Mouse (Mus musculus): Measurements from ENCODE around the gene Aldh4a1.

Aldh4a1 gene

DNA sequence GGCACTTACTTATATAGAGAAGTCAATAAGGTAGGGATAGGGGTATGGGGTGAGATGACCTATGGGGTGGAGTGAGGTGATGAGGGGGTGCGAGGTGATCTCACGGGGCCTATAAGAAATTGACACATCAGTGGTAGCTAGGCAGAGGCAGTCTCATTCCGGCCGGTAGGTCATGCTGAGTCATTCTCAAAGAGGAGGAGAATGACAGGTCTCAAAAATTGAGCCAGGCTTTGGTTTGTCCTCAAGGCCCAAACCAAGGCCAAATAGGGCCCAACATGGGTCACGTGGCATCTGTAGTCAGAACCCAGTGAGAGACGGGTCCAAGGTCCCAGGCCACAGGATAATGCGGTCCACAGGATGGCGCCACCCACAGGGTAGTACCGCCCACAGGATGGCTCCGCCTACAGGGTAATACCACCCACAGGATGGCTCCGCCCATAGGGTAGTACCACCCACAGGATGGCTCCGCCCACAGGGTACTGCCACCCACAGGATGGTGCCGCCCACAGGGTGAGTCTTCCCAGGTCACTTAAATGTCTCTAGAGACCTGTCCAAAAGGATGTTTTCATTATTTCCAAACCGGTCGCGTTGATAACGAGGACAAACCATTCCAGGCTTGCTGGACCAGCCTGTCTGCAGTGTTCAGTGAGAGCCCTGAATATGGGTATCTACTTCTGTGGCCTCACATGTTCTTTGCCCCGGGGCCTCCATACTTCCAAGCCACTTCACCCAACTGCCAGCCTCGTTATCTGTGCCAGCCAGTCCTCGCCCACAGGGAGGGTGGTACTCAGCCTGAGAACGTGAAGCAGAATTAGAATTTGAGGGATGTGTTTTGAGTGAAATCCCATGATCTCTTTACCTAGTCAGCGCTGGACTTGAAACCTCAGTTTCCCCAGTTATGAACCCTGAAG lies 61.3 kb downstream of the Aldh4a1 start:
- peak in 1 of 2 experiments; percentile 46 for DNase-seq

DNA sequence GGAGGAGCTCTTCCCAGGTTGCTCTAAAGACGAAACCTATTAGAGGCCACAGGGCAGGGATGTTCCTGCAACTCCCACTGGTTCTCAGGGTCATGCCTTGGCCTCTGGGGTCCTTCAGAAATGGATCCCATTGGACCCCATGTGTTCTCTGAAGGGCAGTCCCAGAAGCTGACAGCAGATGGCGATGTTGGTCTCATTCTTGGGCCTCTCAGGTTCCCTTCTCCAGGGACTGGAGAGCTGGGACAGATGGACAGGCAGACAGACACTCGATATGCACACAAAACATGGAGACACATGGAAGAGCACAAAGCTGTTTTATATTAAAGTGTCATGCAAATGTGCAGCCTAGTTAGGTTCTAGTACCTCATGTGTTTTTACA lies 62.0 kb downstream of the Aldh4a1 start:
- DNase-seq: peak; percentile 46 to 76

DNA sequence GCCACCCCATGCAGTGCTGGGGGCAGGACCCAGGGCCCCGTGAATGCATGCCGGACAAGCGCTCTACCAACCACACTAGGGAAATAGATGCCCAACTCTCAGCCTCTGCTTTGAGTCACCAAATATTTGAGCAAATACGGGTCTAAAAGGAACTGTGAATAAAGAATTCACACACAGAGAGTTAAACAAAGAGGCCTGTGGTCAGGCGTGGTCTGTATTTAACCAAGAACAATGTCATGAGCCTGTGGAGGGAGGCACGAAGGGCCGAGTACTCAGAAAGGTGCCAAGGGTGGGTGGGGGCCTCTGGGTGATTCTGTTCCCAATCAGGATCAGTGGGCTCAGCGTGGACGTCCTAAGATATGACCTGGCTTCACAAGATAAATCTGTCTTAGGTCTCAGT lies 65.4 kb downstream of the Aldh4a1 start:
- DNase-seq: no peak

DNA sequence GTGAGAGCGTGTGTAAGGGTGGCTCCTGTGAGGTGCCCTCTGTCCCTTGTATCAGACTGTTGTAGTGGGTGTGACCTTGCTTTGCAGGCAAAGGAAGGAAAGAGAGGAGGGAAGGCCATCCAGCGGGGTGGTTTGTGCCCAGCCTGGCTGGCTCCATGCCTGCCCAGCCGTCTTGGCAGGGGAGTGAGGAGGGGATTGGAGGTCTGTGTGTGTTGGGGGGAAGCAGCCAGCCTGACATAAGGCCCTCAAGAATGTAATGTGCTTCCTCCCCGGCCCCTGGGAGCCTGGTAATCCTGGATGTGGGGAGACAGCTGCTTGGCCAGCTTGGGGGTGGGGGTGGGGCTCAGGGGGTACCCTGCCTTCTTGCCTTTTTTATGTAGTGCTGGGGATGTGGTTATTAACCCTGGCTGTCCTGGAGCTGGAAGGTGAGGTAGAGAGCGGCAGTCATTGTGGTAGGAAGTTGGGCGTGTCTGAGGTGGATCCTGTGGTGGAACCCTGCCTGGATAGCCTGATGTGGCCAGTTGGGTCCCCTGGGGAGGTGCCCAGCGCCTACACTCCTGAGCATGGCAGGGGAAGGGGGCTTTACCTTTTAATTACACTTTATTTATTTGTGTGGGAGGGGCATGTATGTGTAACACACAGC lies 67.1 kb downstream of the Aldh4a1 start:
- no peak for DNase-seq

DNA sequence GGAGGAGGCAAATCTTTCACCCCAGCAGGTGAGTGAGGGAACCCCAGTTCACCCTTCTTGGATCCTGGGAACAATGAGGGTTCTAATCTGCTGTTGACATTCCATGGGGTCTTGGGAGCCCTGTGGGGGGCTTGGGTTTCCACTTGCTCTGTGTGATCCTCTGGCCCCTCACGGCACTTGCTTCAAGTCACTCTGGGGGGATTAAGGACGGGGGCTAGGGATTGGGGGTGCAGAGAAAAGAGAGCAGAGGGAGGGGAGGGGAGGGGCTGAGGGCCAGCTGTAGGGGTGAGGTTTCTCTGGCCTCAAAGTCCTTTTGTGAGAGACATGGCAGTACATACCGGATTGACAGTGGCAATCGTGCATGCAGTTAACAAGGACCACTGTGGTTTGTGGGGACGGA lies 70.6 kb downstream of the Aldh4a1 start:
- no peak for DNase-seq

DNA sequence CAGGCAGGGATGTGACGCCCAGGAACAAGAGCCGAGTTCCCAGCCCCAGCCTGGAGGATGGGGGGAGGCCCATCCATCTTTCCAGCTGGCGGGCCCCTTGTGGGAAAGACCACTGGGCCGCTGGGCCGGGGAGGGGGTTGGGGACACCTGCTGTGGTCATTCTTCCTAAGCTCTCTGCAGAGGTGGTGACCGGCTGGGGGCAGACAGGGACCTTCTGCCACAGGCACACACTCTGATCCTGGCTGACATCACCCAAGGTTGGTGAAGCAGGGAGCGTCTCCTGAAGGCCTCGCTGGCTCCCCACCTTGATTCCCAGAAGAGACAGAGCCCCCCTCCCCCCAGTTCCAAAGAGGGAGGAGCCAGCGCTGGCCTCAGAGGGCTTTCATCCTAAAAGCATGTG lies 75.1 kb downstream of the Aldh4a1 start:
- DNase-seq: no peak

DNA sequence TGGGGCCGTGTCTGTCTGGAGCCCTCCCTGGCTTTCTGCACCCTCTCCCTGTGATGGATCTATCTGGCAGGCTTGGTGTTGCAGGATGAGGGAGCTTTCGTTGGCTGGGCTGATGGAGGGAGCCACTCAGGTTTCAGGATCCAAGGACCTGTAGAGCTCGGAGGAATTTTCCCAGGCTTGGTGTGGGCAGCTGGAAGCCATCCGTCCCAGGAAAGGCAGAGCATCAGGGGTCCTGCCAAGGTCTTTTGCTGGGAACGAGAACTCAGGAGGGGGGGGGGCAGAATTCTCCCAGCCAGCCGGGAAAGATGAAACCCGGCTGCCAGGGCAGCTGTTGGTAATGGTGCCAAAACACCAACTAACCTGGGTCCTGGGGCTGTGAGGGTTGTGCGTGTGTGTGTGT lies 75.9 kb downstream of the Aldh4a1 start:
- DNase-seq: no peak
